Mouse (Mus musculus) gonadal fat pad, adult 2 months (tissue): ENCODE data around the gene Sntb2. TPM values are rescaled to one million over a fixed set of nuclear protein-coding genes. Genes with fewer than 3 reads are reported as not detected.
"Not testable (repeated sequence)": the region's sequence is repeated elsewhere in the genome, so short reads cannot be mapped to it uniquely, and the experiment has no call there.

Experiments used
- DNase-seq: peaks from one replicate; pipeline ENCODE4 v3.0.0-alpha.2; 2012; ENCODE audit warnings: low read depth
- polyA plus RNA-seq: library from polyadenylated mRNA; depleted of rRNA; stranded (reverse); fragments of >200 nt; gene quantifications from 2 replicates; pipeline ENCODE4 v1.2.3, GENCODE M21; 2012; rRNA removed

The Sntb2 gene
- polyA plus RNA-seq = 8.4 and 8.9 TPM in 2 replicates

DNA sequence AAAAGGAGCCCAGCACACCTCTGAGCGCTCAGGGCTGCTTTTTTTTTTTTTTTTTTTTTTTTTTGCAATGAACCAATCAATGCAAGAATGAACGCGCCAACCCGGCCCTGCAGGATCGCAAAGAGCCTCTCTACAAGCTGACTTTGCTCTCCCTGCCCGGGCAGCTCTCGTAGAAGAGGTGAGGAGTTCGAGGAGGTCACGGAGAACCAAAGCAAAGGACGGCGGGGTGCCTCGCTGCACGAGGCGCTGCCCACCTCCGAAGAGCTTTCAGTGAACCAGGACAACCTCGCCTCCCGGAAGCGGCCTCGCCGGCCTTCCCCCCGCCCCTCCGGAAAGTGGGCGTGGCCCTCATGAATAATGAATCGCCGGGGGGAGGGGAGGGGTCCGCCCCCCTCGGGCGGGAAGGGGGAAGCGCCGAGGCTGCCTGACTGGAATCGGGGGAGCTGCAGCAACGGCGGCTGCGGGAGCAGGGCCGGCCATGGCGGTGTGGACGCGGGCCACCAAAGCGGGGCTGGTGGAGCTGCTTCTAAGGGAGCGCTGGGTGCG is at the start of gene Sntb2:
TSS of gene Sntb2 (plus strand) at position 427 of the 546 bp plus-strand sequence.
- no peak for DNase-seq

DNA sequence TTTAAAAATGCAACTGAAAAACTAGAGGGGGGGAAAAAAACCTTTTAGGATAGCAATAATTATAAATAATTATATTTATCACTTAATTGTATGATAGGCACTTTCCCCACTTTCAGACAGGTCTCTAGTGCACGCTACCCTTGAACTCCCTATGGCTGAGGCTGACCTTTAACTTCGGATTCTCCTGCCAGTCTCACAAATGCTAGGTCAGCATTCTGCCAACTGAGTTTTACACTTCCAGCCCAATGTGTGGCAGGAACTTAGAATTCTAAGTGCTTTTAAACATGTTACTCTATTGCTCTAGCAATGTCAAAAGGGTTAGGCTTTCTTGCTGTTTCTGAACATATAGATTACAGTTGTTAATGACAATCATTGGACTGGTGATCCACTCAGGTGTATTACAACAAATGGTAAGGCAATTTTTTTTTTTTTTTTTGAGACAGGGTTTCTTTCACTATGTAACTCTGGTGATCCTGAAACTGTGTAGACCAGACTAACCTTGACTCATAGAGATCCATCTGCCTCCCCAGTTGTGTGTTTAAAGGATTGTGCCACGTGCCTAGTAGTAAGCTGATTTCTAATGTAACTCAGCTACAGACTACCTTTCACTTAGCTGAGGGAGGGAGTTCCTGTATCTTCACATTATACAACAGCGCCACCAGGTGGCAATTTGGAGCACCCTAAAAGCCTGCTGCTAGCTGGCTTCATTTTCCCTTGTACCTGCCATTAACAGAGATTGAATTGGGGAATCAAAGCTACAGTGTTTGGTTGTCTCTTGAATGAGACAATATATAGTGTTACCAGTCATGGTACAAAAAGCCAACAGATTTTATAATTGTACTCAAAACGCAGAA is 48.0 kb upstream of the Sntb2 start:
- peak; percentile 31 for DNase-seq

DNA sequence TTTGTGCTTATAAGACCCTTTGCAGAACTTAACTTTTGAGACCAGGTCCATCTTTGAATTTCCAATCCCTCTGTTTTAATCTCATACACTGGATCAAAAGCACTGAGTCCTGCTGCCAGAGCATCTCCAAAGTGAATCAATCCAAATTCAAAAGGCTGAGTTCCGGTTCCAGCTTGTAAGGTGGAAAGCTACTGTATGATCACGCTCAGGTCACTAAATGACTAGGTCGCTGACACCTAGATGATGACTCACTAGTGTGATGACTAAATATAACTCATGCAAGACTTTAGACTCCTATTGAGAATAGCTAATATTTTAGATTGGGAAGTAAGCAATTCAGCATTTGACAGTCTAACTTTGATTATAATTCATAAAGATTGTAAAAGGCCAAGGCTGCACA is 46.7 kb upstream of the Sntb2 start:
- no peak for DNase-seq

DNA sequence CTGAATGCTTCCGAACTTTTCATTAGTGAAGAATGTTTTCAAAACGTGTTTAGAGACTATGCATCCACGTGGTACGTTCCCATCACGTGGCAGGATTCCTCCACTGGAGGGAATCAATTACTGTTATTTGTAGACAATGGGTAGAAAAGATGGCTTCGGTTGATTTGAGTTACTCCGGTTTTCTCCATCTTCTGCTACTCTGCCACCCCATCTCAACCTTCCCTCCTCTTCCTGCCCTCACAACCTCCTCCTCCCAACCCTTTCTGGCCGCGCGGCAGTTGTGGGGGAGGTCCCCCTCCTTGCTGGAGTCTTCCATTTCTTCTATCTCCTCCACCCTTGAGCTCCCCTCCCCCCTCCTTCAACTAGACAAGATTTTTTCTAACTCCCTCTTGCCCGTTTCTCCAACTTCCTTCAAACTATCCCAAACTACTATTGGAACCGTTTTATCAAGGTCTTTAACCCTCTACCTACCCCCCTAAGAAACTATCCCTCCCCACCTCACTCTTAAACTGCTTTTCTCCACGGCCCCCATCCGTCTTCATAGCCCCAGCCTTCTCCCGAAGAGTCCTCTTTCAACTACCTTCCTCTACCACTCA is 43.2 kb upstream of the Sntb2 start:
- no peak for DNase-seq

- no peak for DNase-seq
Observed at GRCm38 (mm10) chr8:106892806-106893451, 42.6 kb upstream of the Sntb2 start.

DNA sequence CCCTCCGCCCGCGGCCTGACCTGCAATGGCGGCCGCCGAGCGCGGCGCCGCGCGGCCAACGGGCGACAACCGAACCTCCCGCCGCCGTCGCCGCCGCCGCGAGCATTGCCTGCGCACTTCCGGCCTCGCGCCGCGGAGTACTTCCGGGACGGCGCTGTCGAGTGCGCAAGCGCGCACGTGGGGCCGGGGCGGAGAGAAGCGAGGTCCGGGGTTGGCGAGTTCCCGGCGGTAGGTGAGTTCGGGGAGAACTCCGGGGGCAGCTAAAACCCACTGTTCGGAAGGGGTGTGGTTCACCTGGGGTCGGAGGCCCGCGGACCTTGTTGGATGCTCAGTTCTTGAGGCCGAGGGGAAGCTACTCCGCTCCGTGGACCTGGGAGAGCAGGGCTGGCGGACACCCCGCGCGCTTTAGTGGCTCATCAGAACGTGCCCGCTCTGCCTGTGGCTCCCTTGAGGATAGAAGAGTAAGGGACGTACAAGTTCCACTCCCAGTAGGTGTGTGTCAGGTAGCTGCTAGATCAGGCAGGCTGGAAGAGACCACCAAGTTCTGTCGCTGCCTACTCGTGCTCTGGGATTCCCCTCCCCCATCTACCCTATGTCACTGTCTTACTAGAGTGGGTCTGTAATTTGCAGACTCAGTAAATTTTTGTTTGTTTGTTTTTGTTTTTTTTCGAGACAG is 41.9 kb upstream of the Sntb2 start, which contains the start of gene Utp4:
TSS of gene Utp4 (plus strand) at position 156 of the 676 bp plus-strand sequence.
- DNase-seq = no peak

- no peak for DNase-seq
Observed at GRCm38 (mm10) chr8:106899473-106899872, 36.1 kb upstream of the Sntb2 start.

GRCm38 (mm10) chr8:106905727-106906480 is 29.6 kb upstream of the Sntb2 start:
- no peak for DNase-seq

- no peak for DNase-seq
Observed at GRCm38 (mm10) chr8:106906635-106907034, 28.9 kb upstream of the Sntb2 start.

DNA sequence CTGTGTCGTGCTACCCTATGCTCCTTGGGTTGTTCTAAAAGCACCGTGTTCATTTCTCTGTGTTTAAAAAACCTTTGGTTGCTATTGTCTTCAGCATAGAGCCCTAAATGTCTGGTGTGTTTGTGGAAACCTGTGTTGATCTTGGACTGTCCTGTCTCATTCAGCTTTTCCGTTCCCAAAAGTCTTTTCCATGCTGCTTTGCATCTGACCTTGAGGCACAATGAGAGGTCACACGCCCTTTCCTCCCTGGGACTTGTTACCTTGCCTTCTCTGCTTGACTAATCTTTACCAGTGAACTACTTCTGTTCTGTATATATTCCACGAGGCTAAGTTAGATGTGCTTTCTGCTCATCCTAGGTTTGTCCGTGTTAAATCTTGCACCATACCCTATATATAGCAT is 28.1 kb upstream of the Sntb2 start:
- DNase-seq = no peak

DNA sequence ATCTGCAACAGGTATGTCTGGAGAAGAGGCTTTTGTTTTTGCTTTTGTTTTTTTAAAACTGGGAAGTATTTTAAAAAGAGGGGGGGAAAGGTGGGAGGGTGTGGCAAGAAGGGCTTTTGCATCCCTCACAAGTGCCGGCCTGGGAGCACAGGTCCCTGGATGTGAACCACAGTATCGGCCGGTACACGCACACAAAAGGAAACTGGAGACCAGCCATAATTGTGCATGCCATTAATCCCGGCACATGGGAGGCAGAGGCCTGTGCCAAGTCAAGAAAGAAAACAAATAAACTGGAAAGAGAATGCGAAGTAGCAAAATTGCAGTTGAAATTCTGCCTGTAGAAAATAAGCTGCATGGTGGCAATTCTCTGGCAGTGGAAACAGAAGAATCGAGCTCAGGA is 27.3 kb upstream of the Sntb2 start:
- no peak for DNase-seq

GRCm38 (mm10) chr8:106913631-106914030 is 21.9 kb upstream of the Sntb2 start:
- no peak for DNase-seq

DNA sequence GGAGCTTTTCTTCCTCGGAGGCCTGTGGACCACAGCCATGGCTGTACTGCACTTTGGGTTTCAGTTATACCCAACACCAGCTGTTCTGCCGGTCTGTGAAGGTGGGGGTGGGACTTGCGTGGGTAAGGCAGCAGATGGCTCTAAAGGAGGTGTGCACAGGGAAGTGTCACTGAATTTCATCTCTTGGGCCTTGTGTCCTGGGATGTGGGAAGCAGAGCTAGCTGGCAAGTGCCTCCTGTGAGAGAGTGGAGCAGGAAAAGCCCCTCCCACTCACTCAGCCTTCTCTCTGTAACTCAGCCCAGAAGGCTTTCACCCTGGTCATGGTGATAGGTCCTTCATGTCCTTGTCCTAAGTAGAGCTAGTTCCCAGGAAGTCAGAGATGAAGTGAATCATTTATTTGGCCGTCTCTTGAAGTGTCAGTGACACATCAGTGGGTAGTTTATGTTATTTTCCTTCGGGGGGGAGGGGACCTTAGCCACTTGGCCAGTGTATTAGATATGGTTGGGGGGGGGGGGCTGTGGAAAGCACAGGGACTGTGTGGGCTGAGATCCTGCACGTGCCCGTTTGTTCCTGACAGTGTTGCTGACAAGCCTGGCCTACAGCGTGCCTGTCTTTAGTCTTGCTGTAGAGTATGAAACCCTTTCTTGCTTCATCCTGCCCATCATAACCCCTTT is 15.7 kb upstream of the Sntb2 start:
- DNase-seq = no peak

DNA sequence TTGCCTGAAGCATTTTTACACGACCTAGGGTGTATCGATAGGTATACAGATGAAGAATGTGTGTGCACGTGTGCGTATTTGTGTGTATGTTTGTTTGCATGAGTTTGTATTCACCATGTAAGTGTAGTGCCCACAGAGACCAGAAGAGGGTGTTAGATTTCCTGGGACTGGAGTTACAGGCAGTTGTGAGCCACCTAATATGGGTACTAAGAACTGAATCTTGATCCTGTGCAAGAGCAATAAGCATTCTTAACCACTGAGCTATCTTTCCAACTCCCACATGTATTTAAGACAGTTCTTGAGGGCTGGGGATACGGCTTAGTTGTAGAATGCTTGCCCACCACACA is 15.2 kb upstream of the Sntb2 start:
- DNase-seq = no peak

- DNase-seq = no peak
Observed at GRCm38 (mm10) chr8:106924057-106924456, 11.5 kb upstream of the Sntb2 start.

DNA sequence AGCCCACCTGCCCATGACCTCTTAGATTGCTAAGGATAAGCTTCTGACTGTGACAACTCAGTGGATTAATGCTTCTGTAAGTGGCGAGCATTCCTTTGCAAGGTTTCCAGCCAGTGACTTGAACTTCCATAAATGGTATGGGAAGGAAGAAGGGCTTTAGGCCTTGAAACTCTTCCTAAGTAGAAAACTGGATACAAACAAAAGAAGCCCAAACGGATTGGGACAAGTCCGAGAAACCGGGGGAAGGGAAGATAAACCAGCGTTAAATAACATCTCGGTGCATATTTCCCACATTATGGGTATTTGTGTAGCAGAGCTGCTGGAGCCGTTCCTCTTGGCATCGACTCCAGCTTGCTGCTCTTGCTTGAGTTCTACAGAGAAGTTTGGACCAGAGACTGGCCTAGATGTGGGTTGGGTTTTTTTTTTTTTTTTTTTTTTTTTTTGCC is 10.6 kb upstream of the Sntb2 start:
- no peak for DNase-seq

DNA sequence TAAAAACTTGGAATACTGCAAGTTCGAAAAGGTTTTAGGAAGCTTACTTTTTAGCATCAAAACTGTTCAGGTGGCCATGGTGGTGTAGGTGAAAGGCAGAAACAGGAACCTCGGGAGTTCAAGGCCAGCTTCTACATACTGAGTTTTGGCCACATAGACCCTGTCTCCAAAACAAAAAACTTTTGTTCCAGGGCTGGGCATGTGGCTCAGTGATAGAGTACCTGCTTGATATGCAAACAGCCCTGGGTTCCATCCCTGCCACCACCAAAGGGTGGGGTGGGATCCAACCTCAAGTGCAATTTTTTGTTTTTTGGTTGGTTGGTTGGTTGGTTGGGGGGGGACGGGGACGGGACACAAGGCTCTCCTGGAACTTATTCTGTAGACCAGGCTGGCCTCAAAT is 10.1 kb upstream of the Sntb2 start:
- DNase-seq = no peak

- DNase-seq = no peak
Observed at GRCm38 (mm10) chr8:106927247-106927646, 8.3 kb upstream of the Sntb2 start.

DNA sequence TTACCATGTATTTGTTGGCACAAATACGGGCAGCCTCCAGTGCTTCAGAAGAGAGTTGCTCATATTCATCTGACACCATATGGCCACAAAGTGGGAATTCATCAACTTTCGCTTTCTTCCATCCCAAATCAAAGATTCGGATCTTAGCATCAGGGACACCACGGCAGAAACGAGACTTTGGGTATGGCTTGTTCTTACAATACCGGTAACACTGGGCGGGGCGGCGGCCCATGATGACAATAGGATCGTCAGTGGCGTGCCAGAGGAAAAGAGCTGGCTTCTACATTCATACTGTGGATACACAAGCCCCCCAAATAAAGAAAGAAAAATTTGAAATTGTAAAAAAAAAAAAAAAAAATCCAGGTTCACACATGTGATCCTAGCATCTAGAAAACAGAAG is 7.4 kb upstream of the Sntb2 start:
- DNase-seq = not testable (repeated sequence)

- DNase-seq = no peak
Observed at GRCm38 (mm10) chr8:106929155-106929913, 6.2 kb upstream of the Sntb2 start.
